Mouse (Mus musculus) CD4-positive, CD25-positive, alpha-beta regulatory T cell, adult 2 months (primary cell): ENCODE measurements around the gene Pls3.
"Not testable (repeated sequence)": the region's sequence is repeated elsewhere in the genome, so short reads cannot be mapped to it uniquely, and the experiment has no call there.

ENCODE experiments used
- DNase-seq: peaks from one replicate; pipeline ENCODE4 v3.0.0-alpha.2; 2012; ENCODE audit warnings: low read depth, low spot score

Pls3 gene

GRCm38 (mm10) chrX:75777461-75777860, 97.5 kb downstream of the Pls3 start:
- DNase-seq, result peak; percentile 3

GRCm38 (mm10) chrX:75764794-75765328, 110.1 kb downstream of the Pls3 start:
- no peak for DNase-seq

GRCm38 (mm10) chrX:75764135-75764793, 110.7 kb downstream of the Pls3 start:
- peak; percentile 48 for DNase-seq

- not testable (repeated sequence) for DNase-seq
These were observed 115.5 kb downstream of the Pls3 start for GRCm38 (mm10) chrX:75759461-75759860.

GRCm38 (mm10) chrX:75759036-75759435, 115.9 kb downstream of the Pls3 start:
- not testable (repeated sequence) for DNase-seq

- DNase-seq, result not testable (repeated sequence)
These were observed 117.0 kb downstream of the Pls3 start for GRCm38 (mm10) chrX:75757966-75758365.

- not testable (repeated sequence) for DNase-seq
These were observed 120.5 kb downstream of the Pls3 start for GRCm38 (mm10) chrX:75754531-75754930.

GRCm38 (mm10) chrX:75750126-75750725, 124.8 kb downstream of the Pls3 start:
- DNase-seq, result not testable (repeated sequence)

- not testable (repeated sequence) for DNase-seq
These were observed 125.7 kb downstream of the Pls3 start for GRCm38 (mm10) chrX:75749312-75749711.

- not testable (repeated sequence) for DNase-seq
These were observed 130.5 kb downstream of the Pls3 start for GRCm38 (mm10) chrX:75744466-75744865.

GRCm38 (mm10) chrX:75739464-75739863, 135.5 kb downstream of the Pls3 start:
- not testable (repeated sequence) for DNase-seq
